Mouse (Mus musculus) forebrain, embryonic 14.5 days (tissue): ENCODE measurements around the gene Lsm14b. TPM values are rescaled to one million over a fixed set of nuclear protein-coding genes. Genes with fewer than 3 reads are reported as not detected.
A peak's percentile ranks its signal among the peaks of the same experiment; 100 is the strongest.

Experiments
- ATAC-seq: fragments of 200-750 bp; cut with Nextera tagmentation; 2 replicates; pipeline ENCODE4 v1.8.0; 2017; ENCODE audit warnings: mild to moderate bottlenecking, moderate library complexity
- DNase-seq: peaks from one replicate; pipeline ENCODE4 v3.0.0-alpha.2; 2015; ENCODE audit warnings: low spot score
- H3K27ac ChIP-seq: fragments of 300-500 bp; sonication (generic); 2 replicates; pipeline ENCODE4 v1.5.1; 2014; ENCODE audit warnings: low read depth, mild to moderate bottlenecking, control low read depth, low read length, moderate library complexity
- H3K27me3 ChIP-seq: fragments of 300-500 bp; sonication (generic); replicated peaks from 2 replicates; pipeline ENCODE4 v1.6.1; 2014; ENCODE audit warnings: low read length, control low read depth, mixed read lengths; ENCODE audit not compliant: control insufficient read depth, insufficient read depth
- H3K36me3 ChIP-seq: fragments of 300-500 bp; sonication (generic); 2 replicates; pipeline ENCODE4 v1.6.1; 2014; ENCODE audit warnings: low read length, control low read depth; ENCODE audit not compliant: control insufficient read depth, insufficient read depth
- H3K4me1 ChIP-seq: fragments of 300-500 bp; sonication (generic); 2 replicates; pipeline ENCODE4 v1.6.1; 2014; ENCODE audit warnings: antibody characterized with exemption, low read length, control low read depth; ENCODE audit not compliant: control insufficient read depth, insufficient read depth
- H3K4me2 ChIP-seq: fragments of 300-500 bp; sonication (generic); 2 replicates; pipeline ENCODE4 v1.6.1; 2014; ENCODE audit warnings: mild to moderate bottlenecking, control low read depth, low read length
- H3K4me3 ChIP-seq: fragments of 300-500 bp; sonication (generic); 2 replicates; pipeline ENCODE4 v1.5.1; 2014; ENCODE audit warnings: low read depth, low read length, control low read depth
- H3K9ac ChIP-seq: fragments of 300-500 bp; sonication (generic); 2 replicates; pipeline ENCODE4 v1.6.1; 2014; ENCODE audit warnings: mild to moderate bottlenecking, low read length, control low read depth, moderate library complexity
- H3K9me3 ChIP-seq: fragments of 300-500 bp; sonication (generic); replicated peaks from 2 replicates; pipeline ENCODE4 v1.6.1; 2016; ENCODE audit warnings: low read length, control low read depth, mixed read lengths; ENCODE audit not compliant: control insufficient read depth
- WGBS: fragments of 180-500 bp; shearing (Covaris S2); extraction: QIAGEN DNeasy Blood & Tissue Kit; methylation state at CpG from one replicate; pipeline ENCODE4 v1.1.7; 2014; 5-methylcytosine and 5-hydroxymethylcytosine counted together
- polyA plus RNA-seq: library from polyadenylated mRNA; unstranded; fragments of >200 nt; fragmentation: Nextera tagmentation; extraction: Ambion mirVana; gene quantifications from 2 replicates; pipeline ENCODE4 v1.2.1, GENCODE M21; 2014

Lsm14b gene
- polyA plus RNA-seq, 1 experiment from 2014 or later, result 29.1 TPM

DNA sequence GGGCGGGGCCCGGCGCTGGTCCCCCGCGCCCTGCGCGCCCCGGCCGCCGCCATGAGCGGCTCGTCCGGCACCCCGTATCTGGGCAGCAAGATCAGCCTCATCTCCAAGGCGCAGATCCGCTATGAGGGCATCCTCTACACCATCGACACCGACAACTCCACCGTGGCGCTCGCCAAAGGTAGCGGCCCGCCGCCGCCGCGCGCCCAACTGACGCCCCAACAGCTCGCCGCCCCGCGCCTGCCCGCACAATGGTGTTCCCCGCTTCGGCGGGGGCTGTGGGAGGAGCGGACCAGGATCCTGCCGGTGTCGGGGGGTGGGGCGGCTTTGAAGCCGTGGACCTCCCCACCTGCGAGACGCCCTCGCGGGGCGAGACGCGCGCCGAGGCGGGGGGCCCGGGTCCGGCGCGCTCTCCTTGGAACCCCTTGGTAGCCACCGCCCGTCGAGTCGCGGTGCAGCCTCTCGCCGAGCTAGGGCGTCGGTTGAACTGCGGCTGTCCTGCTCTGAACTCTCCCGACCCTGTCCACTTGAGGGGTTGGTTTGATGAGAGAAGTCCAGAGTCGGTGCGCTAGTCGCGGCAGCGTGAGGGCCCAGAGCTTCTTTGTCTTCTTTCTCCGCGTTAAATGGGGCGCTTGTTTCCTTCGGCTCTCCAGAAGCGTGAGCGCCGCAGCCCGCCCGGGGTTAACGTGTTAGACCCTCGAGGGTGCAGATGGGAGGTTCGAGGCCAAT is 511 bp downstream of the Lsm14b start:
- H3K9ac ChIP-seq, result peak overlapping the region; percentile 98
- 1% methylated on average over 68 of the region's 84 CpGs for WGBS
- no peaks in the 10 kb centered on the region for H3K9me3 ChIP-seq
- H3K27ac ChIP-seq, result peak overlapping the region; percentile 96
- ATAC-seq (peak; percentile 49), DNase-seq (peak; percentile 37)
- H3K4me1 ChIP-seq, result peaks cover 25% of the 10 kb centered on the region
- peak overlapping the region; percentile 97 for H3K4me3 ChIP-seq
- H3K36me3 ChIP-seq, result peaks cover 37% of the 10 kb centered on the region
- H3K4me2 ChIP-seq, result peak overlapping the region; percentile 81
- 0 out of 2 replicates have a peak, but pooled peaks cover 10% of the 10 kb centered on the region for H3K27me3 ChIP-seq

DNA sequence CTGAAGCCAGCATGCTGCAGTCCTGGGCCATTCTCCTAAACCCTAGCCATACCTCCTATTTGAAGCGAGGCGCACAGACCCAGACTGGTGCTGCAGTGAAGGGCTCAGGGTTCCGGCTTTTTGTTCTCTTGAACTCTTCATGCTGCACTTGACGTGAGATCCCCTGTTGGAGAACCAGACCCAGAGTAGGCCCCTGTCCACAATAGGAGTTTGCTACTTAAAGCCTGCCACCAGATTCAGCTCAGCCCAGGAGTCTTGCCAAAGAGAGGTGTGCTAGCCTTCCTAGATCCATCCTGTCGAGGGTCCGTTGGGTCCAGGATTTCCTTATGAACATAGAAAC is 1.0 kb downstream of the Lsm14b start:
- no peak for ATAC-seq
- Histone ChIP-seq H3K4me1 (peaks cover 25% of the 10 kb centered on the region), H3K9me3 (no peaks in the 10 kb centered on the region), H3K27ac (peak overlapping the region; percentile 96), H3K27me3 (0 out of 2 replicates have a peak, but pooled peaks cover 10% of the 10 kb centered on the region), H3K4me2 (peak overlapping the region; percentile 81), H3K9ac (peak overlapping the region; percentile 98), H3K36me3 (peaks cover 42% of the 10 kb centered on the region), H3K4me3 (peak overlapping the region; percentile 97)
- no peak for DNase-seq
- WGBS, result 3% methylated on average over 6 of the region's 6 CpGs

GRCm38 (mm10) chr2:180027768-180028167 is 3.0 kb downstream of the Lsm14b start:
- H3K36me3 ChIP-seq, result peaks cover 62% of the 10 kb centered on the region
- peak overlapping the region; percentile 97 for H3K4me3 ChIP-seq
- ATAC-seq (no peak), DNase-seq (no peak)
- H3K9me3 ChIP-seq, result no peaks in the 10 kb centered on the region
- peak overlapping the region; percentile 98 for H3K9ac ChIP-seq
- peaks cover 25% of the 10 kb centered on the region for H3K4me1 ChIP-seq
- no peak overlapping the region for H3K27ac ChIP-seq
- WGBS, result 73% methylated on average over 9 of the region's 9 CpGs
- H3K27me3 ChIP-seq, result 0 out of 2 replicates have a peak, but pooled peaks cover 7% of the 10 kb centered on the region
- H3K4me2 ChIP-seq, result peak overlapping the region; percentile 81

- H3K9ac ChIP-seq, result no peak overlapping the region
- DNase-seq (no peak), ATAC-seq (no peak)
- WGBS, result 93% methylated on average over 6 of the region's 6 CpGs
- H3K27ac ChIP-seq, result no peak overlapping the region
- H3K36me3 ChIP-seq, result peaks cover 97% of the 10 kb centered on the region
- H3K27me3 ChIP-seq, result no peaks in the 10 kb centered on the region
- no peak overlapping the region for H3K4me3 ChIP-seq
- no peak overlapping the region for H3K4me2 ChIP-seq
- no peaks in the 10 kb centered on the region for H3K9me3 ChIP-seq
- peaks cover 24% of the 10 kb centered on the region for H3K4me1 ChIP-seq
These were observed 6.5 kb downstream of the Lsm14b start for GRCm38 (mm10) chr2:180031270-180031669.

DNA sequence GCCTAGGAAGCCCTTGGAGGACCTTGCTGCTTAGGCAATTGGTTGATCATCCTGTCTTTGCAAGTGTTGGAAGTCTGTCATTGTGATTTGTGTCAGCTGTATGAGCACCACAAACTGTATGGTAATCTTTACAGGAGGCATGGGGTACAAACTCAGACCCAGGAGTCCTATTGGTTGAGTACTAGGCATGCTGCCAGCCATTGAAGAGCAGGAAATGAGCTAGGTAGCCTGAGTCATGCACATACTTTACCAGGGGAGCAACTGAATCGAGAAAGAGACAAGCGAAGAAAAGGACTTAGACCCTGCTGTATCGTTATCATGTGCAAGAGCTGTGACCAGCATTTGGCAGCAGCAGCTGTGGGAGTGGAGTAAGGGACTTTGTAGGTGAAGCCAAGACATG is 8.1 kb downstream of the Lsm14b start:
- H3K27me3 ChIP-seq, result no peaks in the 10 kb centered on the region
- peaks cover 8% of the 10 kb centered on the region for H3K4me1 ChIP-seq
- no peak for ATAC-seq
- H3K9ac ChIP-seq, result no peak overlapping the region
- no peak overlapping the region for H3K27ac ChIP-seq
- no peak for DNase-seq
- no peak overlapping the region for H3K4me2 ChIP-seq
- H3K9me3 ChIP-seq, result no peaks in the 10 kb centered on the region
- WGBS, result 73% methylated on average over 3 of the region's 3 CpGs
- no peak overlapping the region for H3K4me3 ChIP-seq
- H3K36me3 ChIP-seq, result peaks cover 100% of the 10 kb centered on the region

DNA sequence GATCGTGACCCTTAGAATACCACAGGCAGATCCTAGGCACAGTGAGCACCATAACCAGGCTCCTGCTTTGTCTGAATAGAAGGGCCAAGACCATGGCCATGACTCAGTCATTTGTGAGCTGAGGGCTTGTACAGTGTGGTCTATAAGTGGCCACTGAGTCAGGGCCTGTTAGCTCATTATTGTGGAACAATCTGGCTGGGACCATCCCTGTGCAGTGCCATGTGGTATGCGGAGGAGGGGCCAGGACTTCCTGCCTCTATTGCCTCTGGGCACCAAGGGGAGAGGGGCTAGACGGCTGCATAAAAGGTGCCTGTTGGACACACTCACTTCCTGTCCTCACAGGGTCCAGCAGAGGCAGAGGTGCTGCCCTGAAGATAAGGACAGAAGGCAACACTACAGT is 9.2 kb downstream of the Lsm14b start:
- no peak overlapping the region for H3K27ac ChIP-seq
- 76% methylated on average over 3 of the region's 3 CpGs for WGBS
- no peak overlapping the region for H3K9ac ChIP-seq
- no peak for ATAC-seq
- H3K9me3 ChIP-seq, result no peaks in the 10 kb centered on the region
- H3K4me3 ChIP-seq, result no peak overlapping the region
- H3K36me3 ChIP-seq, result peaks cover 100% of the 10 kb centered on the region
- H3K4me1 ChIP-seq, result 0 out of 2 replicates have a peak, but pooled peaks cover under 1% of the 10 kb centered on the region
- no peak for DNase-seq
- no peak overlapping the region for H3K4me2 ChIP-seq
- H3K27me3 ChIP-seq, result no peaks in the 10 kb centered on the region

DNA sequence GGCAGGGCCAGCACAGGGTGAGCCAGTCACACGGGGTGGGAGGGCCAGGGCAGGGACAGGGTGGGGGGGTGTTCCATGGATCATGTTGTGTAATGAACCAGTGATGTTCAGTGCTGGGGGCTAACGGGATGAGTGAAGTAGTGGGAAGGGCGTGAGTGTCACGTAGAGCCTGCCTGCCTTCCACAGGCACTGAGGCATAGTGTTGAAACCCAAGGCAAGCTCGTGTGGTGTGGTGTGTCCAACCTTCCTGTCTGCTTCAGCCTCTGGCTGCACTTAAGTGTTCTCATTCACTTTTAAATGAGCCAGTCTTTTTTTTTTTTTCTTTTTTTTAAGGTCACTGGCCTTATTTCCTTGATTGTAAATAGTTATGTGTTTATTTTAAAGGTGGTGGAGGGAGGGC is 10.0 kb downstream of the Lsm14b start:
- Histone ChIP-seq H3K36me3 (peaks cover 95% of the 10 kb centered on the region), H3K4me1 (no peaks in the 10 kb centered on the region), H3K4me3 (no peak overlapping the region), H3K27me3 (no peaks in the 10 kb centered on the region), H3K4me2 (no peak overlapping the region), H3K9me3 (no peaks in the 10 kb centered on the region), H3K27ac (no peak overlapping the region), H3K9ac (no peak overlapping the region)
- ATAC-seq (no peak), DNase-seq (no peak)
- WGBS, result 71% methylated on average over 5 of the region's 5 CpGs

DNA sequence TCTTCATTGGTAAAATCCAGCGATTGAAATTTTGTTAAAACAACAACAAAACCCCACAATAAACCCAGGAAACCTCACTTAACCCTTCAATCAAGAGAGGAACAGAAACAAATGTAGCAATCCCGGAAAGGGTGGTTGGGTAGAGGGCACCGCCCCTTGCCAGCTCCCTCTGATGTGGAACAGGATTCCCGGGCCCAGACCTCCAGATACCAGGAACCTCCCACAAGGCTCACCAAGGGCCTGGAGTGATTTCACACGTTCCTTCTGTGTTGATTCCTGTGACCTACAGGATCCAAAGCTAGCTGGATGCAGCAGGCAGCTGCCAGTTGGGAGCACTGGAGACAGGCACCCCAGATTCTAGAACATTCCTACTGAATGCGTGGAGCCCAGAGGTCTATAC is 15.6 kb downstream of the Lsm14b start:
- Histone ChIP-seq H3K27ac (no peak overlapping the region), H3K4me2 (peak overlapping the region; percentile 82), H3K4me1 (peaks cover 30% of the 10 kb centered on the region), H3K9me3 (no peaks in the 10 kb centered on the region), H3K27me3 (no peaks in the 10 kb centered on the region), H3K4me3 (peak overlapping the region; percentile 94; the same call in 1 of the 2 replicates), H3K9ac (peak overlapping the region; percentile 83; the same call in 1 of the 2 replicates), H3K36me3 (peaks cover 40% of the 10 kb centered on the region)
- DNase-seq (no peak), ATAC-seq (no peak)
- 55% methylated on average over 6 of the region's 6 CpGs for WGBS

GRCm38 (mm10) chr2:180041577-180042255 is 16.9 kb downstream of the Lsm14b start:
- Histone ChIP-seq H3K9ac (peak overlapping the region; percentile 83), H3K27me3 (no peaks in the 10 kb centered on the region), H3K4me2 (peak overlapping the region; percentile 82), H3K9me3 (no peaks in the 10 kb centered on the region), H3K36me3 (peaks cover 30% of the 10 kb centered on the region), H3K4me3 (peak overlapping the region; percentile 94), H3K4me1 (peaks cover 30% of the 10 kb centered on the region), H3K27ac (peak overlapping the region; percentile 97)
- ATAC-seq, result peak; percentile 57
- peak; percentile 51 for DNase-seq
- WGBS, result under 1% methylated on average over 66 of the region's 66 CpGs
